Mouse (Mus musculus) heart, embryonic 14.5 days (tissue): ENCODE measurements around the gene Cacfd1. TPM values are rescaled to one million over a fixed set of nuclear protein-coding genes. Genes with fewer than 3 reads are reported as not detected.

ENCODE experiments used
- ATAC-seq: fragments of 200-750 bp; cut with Nextera tagmentation; 2 replicates; pipeline ENCODE4 v1.8.0; 2017; ENCODE audit warnings: low read depth, moderate TSS enrichment; ENCODE audit not compliant: insufficient number of reproducible peaks, insufficient read depth, low FRiP score
- H3K27ac ChIP-seq, 2 experiments: fragments of 200-500 bp in 1 of 2; fragments of 300-500 bp in 1 of 2; sonication (generic) in 1 of 2; replicated peaks in 1 of 2; 2 replicates each; pipeline ENCODE4 v1.5.1; 2012 to 2014; ENCODE audit warnings: low read depth in 2 of 2, low read length in 2 of 2, control low read depth in 1 of 2, mild to moderate bottlenecking in 1 of 2, mixed read lengths in 1 of 2; ENCODE audit not compliant: control insufficient read depth in 1 of 2, insufficient read depth in 1 of 2
- H3K27me3 ChIP-seq: fragments of 300-500 bp; sonication (generic); 2 replicates; pipeline ENCODE4 v1.6.1; 2014; ENCODE audit warnings: mild to moderate bottlenecking, low read length, control low read depth; ENCODE audit not compliant: control insufficient read depth, insufficient read depth
- H3K36me3 ChIP-seq: fragments of 300-500 bp; sonication (generic); 2 replicates; pipeline ENCODE4 v1.6.1; 2014; ENCODE audit warnings: mild to moderate bottlenecking, control low read depth, low read length, mixed read lengths; ENCODE audit not compliant: control insufficient read depth, insufficient read depth
- H3K4me1 ChIP-seq, 2 experiments: fragments of 200-500 bp in 1 of 2; fragments of 300-500 bp in 1 of 2; sonication (generic) in 1 of 2; 2 replicates each; pipeline ENCODE4 v1.6.1; 2012 to 2014; ENCODE audit warnings: low read length in 2 of 2, control low read depth in 1 of 2, mixed read lengths in 1 of 2; ENCODE audit not compliant: control insufficient read depth in 2 of 2, insufficient read depth in 2 of 2
- H3K4me2 ChIP-seq: fragments of 300-500 bp; sonication (generic); 2 replicates; pipeline ENCODE4 v1.6.1; 2014; ENCODE audit warnings: mild to moderate bottlenecking, low read length
- H3K4me3 ChIP-seq, 2 experiments: fragments of 200-500 bp in 1 of 2; fragments of 300-500 bp in 1 of 2; sonication (generic) in 1 of 2; 2 replicates each; pipeline ENCODE4 v1.5.1; 2012 to 2014; ENCODE audit warnings: low read length in 2 of 2, mild to moderate bottlenecking in 2 of 2, control low read depth in 1 of 2, low read depth in 1 of 2, moderate library complexity in 1 of 2; ENCODE audit not compliant: control insufficient read depth in 1 of 2, insufficient read depth in 1 of 2
- H3K9ac ChIP-seq: fragments of 300-500 bp; sonication (generic); 2 replicates; pipeline ENCODE4 v1.6.1; 2014; ENCODE audit warnings: mild to moderate bottlenecking, low read length
- H3K9me3 ChIP-seq: fragments of 300-500 bp; sonication (generic); 2 replicates; pipeline ENCODE4 v1.6.1; 2016; ENCODE audit warnings: low read length, control low read depth; ENCODE audit not compliant: control insufficient read depth
- WGBS: fragments of 180-500 bp; shearing (Covaris S2); extraction: QIAGEN DNeasy Blood & Tissue Kit; methylation state at CpG from one replicate; pipeline ENCODE4 v1.1.7; 2014; 5-methylcytosine and 5-hydroxymethylcytosine counted together
- polyA plus RNA-seq: library from polyadenylated mRNA; unstranded; fragments of >200 nt; fragmentation: Nextera tagmentation; extraction: Ambion mirVana; gene quantifications from 2 replicates; pipeline ENCODE4 v1.2.1, GENCODE M21; 2014

Cacfd1 gene
- polyA plus RNA-seq, 1 experiment from 2014 or later: 38.5 TPM

GRCm38 (mm10) chr2:27026857-27027617 is 17.3 kb downstream of the Cacfd1 start:
- no peak overlapping the region for H3K9ac ChIP-seq
- no peak overlapping the region for H3K4me2 ChIP-seq
- no peak overlapping the region for H3K4me3 ChIP-seq
- no peak overlapping the region for H3K27ac ChIP-seq
- H3K36me3 ChIP-seq: no peaks in the 10 kb centered on the region
- H3K4me1 ChIP-seq: peaks cover 3 to 4% of the 10 kb centered on the region in 2 experiments; a peak in 2 of 4 replicates
- no peaks in the 10 kb centered on the region for H3K9me3 ChIP-seq
- H3K27me3 ChIP-seq: peaks cover 11% of the 10 kb centered on the region
- WGBS: 59% methylated on average over 10 of the region's 10 CpGs
- ATAC-seq: no peak

GRCm38 (mm10) chr2:27027618-27028436 is 18.1 kb downstream of the Cacfd1 start, which contains the start of gene Slc2a6:
Gene Slc2a6 (minus strand): TSS chr2:27027998.
- peak within 1 kb of the TSS; percentile 59; the same call in 1 of the 2 replicates for H3K9ac ChIP-seq
- H3K27ac ChIP-seq: no peak within 1 kb of the TSS
- peaks cover 11% of the 10 kb centered on the region for H3K27me3 ChIP-seq
- no peaks in the 10 kb centered on the region for H3K9me3 ChIP-seq
- H3K4me3 ChIP-seq: peak within 1 kb of the TSS; percentile 11 to 18; a peak in 1 of 4 replicates
- H3K36me3 ChIP-seq: no peaks in the 10 kb centered on the region
- 3% methylated on average over 38 of the region's 38 CpGs for WGBS
- H3K4me2 ChIP-seq: peak within 1 kb of the TSS; percentile 65
- ATAC-seq: peak; percentile 90
- peaks cover 3 to 4% of the 10 kb centered on the region in 2 experiments; a peak in 2 of 4 replicates for H3K4me1 ChIP-seq

GRCm38 (mm10) chr2:27028437-27029015 is 18.8 kb downstream of the Cacfd1 start:
- WGBS: 61% methylated on average over 4 of the region's 4 CpGs

GRCm38 (mm10) chr2:27032361-27032760 is 22.6 kb downstream of the Cacfd1 start:
- no peaks in the 10 kb centered on the region for H3K36me3 ChIP-seq

More at GRCm38 (mm10) chr2:27028437-27029015, 18.8 kb downstream of the Cacfd1 start:
- Histone ChIP-seq H3K9ac (no peak overlapping the region), H3K27ac (no peak overlapping the region), H3K9me3 (no peaks in the 10 kb centered on the region), H3K4me3 (no peak overlapping the region), H3K36me3 (no peaks in the 10 kb centered on the region), H3K4me1 (peaks cover 3 to 4% of the 10 kb centered on the region in 2 experiments; a peak in 2 of 4 replicates), H3K4me2 (peak overlapping the region; percentile 65), H3K27me3 (peaks cover 11% of the 10 kb centered on the region)
- no peak for ATAC-seq

GRCm38 (mm10) chr2:27036003-27036402 is 26.3 kb downstream of the Cacfd1 start:
- Histone ChIP-seq H3K4me2 (no peak overlapping the region), H3K27ac (no peak overlapping the region), H3K27me3 (no peaks in the 10 kb centered on the region), H3K9ac (no peak overlapping the region), H3K9me3 (no peaks in the 10 kb centered on the region), H3K4me1 (no peaks in the 10 kb centered on the region), H3K36me3 (no peaks in the 10 kb centered on the region), H3K4me3 (no peak overlapping the region)
- no peak for ATAC-seq
- 62% methylated on average over 3 of the region's 3 CpGs for WGBS

More at GRCm38 (mm10) chr2:27032361-27032760, 22.6 kb downstream of the Cacfd1 start:
- no peak for ATAC-seq
- no peak overlapping the region for H3K4me3 ChIP-seq
- H3K4me1 ChIP-seq: peaks cover 3 to 4% of the 10 kb centered on the region in 2 experiments; a peak in 2 of 4 replicates
- no peaks in the 10 kb centered on the region for H3K9me3 ChIP-seq
- H3K4me2 ChIP-seq: no peak overlapping the region
- no peak overlapping the region for H3K27ac ChIP-seq
- 58% methylated on average over 2 of the region's 2 CpGs for WGBS
- H3K27me3 ChIP-seq: peaks cover 9% of the 10 kb centered on the region
- no peak overlapping the region for H3K9ac ChIP-seq

GRCm38 (mm10) chr2:27037008-27037407 is 27.3 kb downstream of the Cacfd1 start:
- 56% methylated on average over 4 of the region's 4 CpGs for WGBS
- no peak for ATAC-seq

GRCm38 (mm10) chr2:27038596-27038995 is 28.9 kb downstream of the Cacfd1 start:
- Histone ChIP-seq H3K27me3 (no peaks in the 10 kb centered on the region), H3K9me3 (no peaks in the 10 kb centered on the region), H3K4me2 (no peak overlapping the region), H3K9ac (no peak overlapping the region), H3K4me3 (no peak overlapping the region), H3K36me3 (no peaks in the 10 kb centered on the region), H3K4me1 (peaks cover 0 to 5% of the 10 kb centered on the region in 2 experiments; a peak in 1 of 4 replicates), H3K27ac (no peak overlapping the region)
- ATAC-seq: no peak
- WGBS: 1% methylated on average over 3 of the region's 3 CpGs

More at GRCm38 (mm10) chr2:27037008-27037407, 27.3 kb downstream of the Cacfd1 start:
- Histone ChIP-seq H3K4me3 (no peak overlapping the region), H3K27me3 (no peaks in the 10 kb centered on the region), H3K27ac (no peak overlapping the region), H3K4me1 (no peaks in the 10 kb centered on the region), H3K4me2 (no peak overlapping the region), H3K36me3 (no peaks in the 10 kb centered on the region), H3K9me3 (no peaks in the 10 kb centered on the region), H3K9ac (no peak overlapping the region)
